Mouse (Mus musculus) heart, adult 8-10 months (tissue): ENCODE data around the gene Gtf2ird1. TPM values are rescaled to one million over a fixed set of nuclear protein-coding genes. Genes with fewer than 3 reads are reported as not detected.
"Not testable (repeated sequence)": the region's sequence is repeated elsewhere in the genome, so short reads cannot be mapped to it uniquely, and the experiment has no call there.

Source experiments
- DNase-seq: peaks from one replicate; pipeline ENCODE4 v3.0.0; 2022; ENCODE audit warnings: low spot score
- total RNA-seq, 4 experiments: library from RNA; stranded (reverse); gene quantifications; 2 replicates each; pipeline ENCODE4 v1.2.4; 2022

The Gtf2ird1 gene
- total RNA-seq, 4 experiments from 2014 or later, result 20.9 to 28.3 (median 24.5) TPM

GRCm38 (mm10) chr5:134475006-134475605 is 18.6 kb upstream of the Gtf2ird1 start:
- no peak for DNase-seq

DNA sequence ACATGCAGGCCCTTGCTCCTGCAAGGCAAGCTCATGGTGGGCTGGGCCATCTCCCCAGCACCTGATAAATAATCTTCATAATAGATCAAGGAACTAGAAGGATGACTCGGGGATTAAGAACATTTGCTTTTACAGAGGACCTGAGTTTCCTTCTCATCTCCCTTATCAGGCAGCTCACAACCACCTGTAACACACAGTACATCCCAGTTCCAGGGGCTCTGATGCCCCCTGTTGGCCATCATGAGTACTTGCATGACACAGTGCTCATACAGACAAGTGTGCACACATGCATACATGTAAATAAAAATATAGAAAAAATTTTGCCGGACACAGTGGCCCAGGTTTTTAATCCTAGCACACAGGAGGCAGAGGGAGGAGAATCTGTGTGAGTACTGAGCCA is 17.4 kb upstream of the Gtf2ird1 start:
- DNase-seq, result no peak

DNA sequence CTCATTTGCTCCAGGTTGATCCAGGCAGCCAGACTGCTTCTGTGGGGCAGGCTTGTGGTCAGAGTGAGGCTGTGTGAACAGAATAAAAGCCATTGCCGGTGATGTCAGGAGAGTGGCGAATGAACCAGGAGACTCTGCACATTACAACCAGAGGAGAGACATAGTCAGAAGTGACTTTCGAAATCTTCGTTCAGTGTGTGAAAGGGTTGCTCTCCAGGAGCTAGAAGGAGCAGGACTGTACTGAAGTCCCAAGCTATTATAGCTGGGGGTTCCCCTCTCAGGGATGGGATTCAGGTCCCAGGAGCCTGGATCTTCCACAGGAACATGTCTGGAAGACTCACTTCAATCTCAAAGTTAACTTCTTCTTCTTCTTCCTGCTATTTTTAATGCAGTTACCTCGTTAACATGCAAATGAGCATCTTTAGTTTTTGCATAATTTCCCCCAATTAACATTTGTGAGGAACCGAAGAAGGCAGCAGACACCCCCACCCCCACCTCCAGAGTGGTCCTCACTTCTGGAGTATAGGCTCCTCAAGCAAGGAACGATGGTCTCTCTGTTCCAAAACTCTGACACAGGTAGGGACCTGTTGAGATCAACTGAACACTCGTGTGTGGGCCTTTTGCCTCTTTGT is 14.1 kb upstream of the Gtf2ird1 start:
- no peak for DNase-seq

GRCm38 (mm10) chr5:134469559-134470150 is 13.1 kb upstream of the Gtf2ird1 start:
- no peak for DNase-seq

DNA sequence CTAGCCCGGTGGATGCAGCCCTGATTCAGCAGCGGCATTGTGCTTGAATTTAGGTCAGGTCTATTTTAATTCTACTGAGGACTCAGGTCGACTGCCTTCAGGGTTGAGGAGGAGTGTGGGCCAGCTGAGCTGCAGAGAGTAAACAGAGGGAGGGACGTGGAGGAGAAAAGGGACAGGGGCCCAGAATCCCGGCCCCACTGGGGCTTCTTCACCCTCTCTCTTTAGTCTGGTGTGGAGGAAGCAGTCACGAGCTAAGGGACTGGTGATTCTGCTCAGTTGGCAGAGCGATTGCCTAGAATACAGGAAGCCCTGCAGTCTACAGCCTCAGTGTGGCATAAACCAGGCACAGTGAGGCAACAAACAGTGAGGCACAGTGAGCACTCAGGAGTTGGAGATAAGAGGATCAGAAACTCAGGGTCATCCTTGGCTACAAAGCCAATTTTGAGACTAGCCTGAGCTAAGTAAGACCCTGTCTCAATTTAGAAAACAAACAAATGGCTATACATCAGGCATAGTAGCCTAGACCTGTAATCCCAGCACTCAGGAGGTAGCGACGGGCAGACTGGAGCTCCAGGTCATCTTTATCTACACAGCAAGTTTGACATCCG is 11.7 kb upstream of the Gtf2ird1 start:
- DNase-seq, result no peak

DNA sequence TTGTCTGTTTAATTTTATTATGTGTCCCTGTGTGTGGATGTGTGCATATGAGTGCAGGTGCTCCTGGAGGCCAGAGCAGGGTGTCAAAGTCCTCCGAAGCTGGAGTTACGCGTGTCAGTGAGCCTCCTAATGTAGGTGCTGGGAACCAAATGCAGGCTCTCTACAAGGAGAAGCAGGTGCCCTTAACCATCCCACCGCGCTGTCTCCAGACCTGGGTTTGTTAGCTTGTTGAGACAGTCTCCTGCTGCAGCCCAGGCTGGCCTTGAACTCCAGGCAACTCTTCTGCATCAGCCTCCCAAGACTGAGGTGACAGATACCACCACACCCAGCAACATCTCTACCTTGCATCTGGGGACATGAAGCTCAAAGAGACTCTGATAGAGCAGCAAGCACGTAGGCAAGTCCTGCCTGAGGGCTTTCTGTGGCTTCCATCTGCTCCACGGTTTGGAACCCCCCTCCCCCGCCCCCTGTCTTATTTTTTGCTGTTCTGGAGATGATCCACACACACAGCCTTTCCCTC is 10.6 kb upstream of the Gtf2ird1 start:
- no peak for DNase-seq

GRCm38 (mm10) chr5:134466296-134467029 is 9.9 kb upstream of the Gtf2ird1 start:
- no peak for DNase-seq

DNA sequence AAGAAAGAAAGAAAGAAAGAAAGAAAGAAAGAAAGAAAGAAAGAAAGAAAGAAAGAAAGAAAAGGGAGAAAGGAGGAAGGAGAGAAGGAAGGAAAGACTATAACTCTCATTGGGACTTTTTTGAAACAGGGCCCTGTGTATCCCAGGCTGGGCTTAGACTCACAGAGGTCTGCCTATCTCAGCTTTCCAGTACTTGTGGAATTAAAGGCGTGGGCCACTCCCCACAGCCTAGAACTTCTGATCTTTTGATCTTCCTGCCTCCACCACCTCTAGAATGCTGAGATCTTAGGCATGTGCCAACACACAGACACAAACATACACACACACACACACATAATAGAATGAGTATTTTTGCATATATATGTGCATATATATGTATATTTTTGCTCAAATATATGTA is 8.7 kb upstream of the Gtf2ird1 start:
- DNase-seq, result no peak

DNA sequence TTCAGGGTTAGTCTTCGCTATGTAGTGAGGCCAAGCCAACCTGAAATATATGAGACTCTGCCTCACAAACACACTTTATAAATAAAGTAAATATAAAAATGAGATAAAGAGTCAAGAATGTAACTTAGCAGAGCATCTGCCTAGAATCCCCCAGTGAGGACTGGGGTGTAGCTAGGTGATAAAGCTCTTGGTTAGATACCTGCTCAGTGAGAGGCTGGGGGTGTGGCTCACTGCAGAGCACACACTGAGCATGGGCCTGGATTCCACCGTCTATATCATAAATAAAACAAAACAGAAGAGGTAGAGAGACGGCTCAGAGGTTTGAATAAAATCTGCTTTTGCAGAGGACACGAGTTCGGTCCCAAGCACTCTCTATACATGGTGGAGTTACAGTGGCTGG is 7.7 kb upstream of the Gtf2ird1 start:
- no peak for DNase-seq

- no peak for DNase-seq
Measured at GRCm38 (mm10) chr5:134462731-134463130, 6.2 kb upstream of the Gtf2ird1 start.

DNA sequence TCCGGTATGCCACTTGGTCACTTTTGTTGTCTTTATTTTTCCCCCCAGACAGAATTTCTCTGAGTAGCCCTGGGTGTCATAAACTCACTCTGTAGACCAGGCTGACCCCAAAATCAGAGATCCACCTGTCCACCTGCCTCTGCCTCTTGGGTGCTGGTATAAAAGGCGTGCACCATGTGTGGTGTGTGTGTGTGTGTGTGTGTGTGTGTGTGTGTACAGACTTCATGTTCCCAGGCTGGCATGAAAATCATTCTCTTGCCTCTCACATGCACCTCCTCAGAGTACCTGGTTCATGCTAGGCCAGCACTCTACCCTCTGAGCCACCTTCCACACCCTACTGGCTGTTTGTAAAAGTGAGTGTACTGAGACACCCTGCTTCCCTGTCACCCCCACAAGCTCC is 5.8 kb upstream of the Gtf2ird1 start:
- DNase-seq, result no peak

DNA sequence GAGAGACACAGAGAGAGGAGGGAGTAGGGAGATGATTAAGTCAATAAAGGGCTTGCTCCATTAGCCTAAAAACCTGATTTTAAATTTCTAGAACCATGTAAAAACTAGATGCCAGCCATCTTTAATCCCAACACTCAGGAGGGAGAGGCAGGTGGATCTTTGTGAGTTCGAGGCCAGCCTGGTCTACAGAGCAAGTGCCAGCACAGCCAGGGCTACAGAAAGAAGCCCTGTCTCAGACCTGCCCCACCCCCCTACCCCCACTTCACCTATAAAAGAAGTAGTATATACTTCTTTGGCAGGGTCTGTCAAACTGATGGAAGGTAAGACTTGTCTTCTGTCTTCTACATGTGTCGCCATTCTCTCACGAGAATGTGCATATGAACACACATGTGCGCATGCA is 4.0 kb upstream of the Gtf2ird1 start:
- no peak for DNase-seq

GRCm38 (mm10) chr5:134459096-134459495 is 2.6 kb upstream of the Gtf2ird1 start:
- no peak for DNase-seq

- DNase-seq, result no peak
Measured at GRCm38 (mm10) chr5:134458416-134458815, 1.9 kb upstream of the Gtf2ird1 start.

DNA sequence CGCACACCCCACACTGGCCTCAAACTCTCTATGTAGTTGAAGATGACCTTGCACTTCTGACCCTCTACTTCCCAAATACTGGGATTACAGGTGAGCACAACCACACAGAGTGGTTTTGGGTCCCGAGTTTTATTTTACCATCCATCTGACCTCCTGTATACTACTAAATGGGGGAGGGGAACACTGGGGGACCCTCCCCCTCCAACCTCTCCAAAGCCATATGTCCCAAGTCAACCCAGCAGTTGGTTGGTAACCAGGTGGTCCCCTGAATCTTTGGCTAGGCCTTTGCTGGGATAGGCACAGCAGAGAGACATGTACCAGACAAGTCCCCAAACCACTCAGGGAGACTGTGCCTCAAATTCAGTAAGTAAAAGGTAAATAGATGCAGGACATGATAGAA is 855 bp upstream of the Gtf2ird1 start:
- DNase-seq, result no peak

DNA sequence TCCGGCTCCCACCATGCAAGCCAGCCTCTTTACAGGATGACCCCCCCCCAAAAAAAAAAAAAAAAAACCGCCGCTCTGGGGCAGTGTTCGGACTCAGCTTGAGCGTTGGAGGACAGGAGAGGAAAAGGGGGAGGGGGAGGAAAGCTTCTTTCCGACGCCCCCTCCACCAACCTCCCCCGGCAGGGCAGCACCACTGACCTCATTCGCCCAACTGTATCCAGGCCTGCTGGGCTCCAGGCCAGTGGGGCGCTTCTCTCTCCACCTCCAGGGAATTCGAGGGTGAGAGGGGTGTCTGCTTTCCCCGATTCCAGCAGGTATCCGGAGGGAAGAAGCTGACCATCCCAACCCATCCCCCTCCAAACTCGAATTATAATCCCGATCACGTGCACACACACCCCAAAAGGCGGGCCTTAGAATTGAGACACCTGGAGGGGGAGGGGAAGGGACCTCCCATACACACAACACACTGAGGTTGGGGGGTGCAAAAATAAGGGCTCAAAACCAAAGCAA is 547 bp downstream of the Gtf2ird1 start:
- DNase-seq, result no peak

DNA sequence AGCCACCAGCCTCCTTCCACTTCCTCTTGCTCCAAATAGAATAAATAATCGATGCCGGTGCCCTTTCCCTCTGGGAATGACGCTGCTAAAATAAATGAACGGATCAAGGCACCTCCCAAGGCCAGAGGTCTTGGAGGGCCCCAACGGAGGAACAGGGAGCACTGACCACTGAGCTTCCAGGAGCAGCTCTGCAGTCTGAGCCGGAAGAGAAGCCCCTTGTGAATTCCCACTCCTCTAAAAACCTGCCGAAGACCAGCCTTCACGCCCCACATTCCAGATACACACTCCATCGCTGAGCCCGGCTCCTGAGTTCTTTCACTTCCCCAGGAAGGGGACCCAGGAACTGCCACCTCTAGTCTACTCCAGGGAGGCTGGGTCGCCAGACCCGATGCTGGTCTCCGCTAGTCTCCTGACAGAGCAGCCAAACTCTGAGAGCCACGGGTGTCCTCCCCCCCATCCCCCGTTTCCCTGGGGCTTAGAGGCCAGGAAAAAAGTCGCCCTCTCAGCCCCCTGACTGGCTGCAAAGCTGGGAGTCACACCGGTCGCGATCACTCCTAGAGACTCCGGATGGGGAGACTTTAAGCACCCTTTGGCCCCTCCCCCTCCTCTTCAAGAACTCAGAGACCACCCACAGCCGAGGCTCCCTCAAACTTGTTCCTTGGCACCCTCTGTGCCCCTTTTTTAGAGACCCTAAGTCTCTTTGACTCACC is 1.2 kb downstream of the Gtf2ird1 start:
- DNase-seq, result no peak

- DNase-seq, result no peak
Measured at GRCm38 (mm10) chr5:134454421-134454820, 2.1 kb downstream of the Gtf2ird1 start.

DNA sequence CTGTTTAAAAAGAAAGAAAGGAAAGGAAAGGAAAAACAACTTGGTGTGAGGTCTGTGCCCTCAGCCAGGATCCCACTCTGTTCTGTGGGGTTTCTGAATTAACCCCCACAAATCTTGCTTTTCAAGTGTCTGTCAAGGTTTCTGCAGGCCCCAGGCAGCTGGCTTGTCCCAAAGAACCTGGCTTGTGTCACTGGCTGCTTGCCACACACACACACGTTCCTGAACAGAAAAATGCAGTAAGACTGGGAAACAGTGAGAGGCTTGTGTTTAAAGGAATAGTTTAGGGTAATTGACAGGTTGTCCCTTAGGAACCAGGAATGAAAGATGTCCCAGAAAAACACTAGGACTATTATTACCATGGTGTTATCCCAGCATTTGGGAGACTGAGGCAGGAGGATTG is 2.9 kb downstream of the Gtf2ird1 start:
- no peak for DNase-seq

GRCm38 (mm10) chr5:134446755-134447154 is 9.8 kb downstream of the Gtf2ird1 start:
- not testable (repeated sequence) for DNase-seq

GRCm38 (mm10) chr5:134445895-134446294 is 10.6 kb downstream of the Gtf2ird1 start:
- no peak for DNase-seq
